Mouse (Mus musculus) hindbrain, embryonic 13.5 days (tissue): ENCODE data around the gene Sfta2. TPM values are rescaled to one million over a fixed set of nuclear protein-coding genes. Genes with fewer than 3 reads are reported as not detected.

Experiments
- ATAC-seq: fragments of 200-750 bp; cut with Nextera tagmentation; 2 replicates; pipeline ENCODE4 v1.8.0; 2017; ENCODE audit warnings: moderate TSS enrichment; ENCODE audit not compliant: low FRiP score
- H3K27ac ChIP-seq: fragments of 300-500 bp; sonication (generic); 2 replicates; pipeline ENCODE4 v1.5.1; 2015; ENCODE audit warnings: inconsistent platforms, mild to moderate bottlenecking, moderate library complexity
- H3K27me3 ChIP-seq: fragments of 300-500 bp; sonication (generic); 2 replicates; pipeline ENCODE4 v1.6.1; 2015; ENCODE audit warnings: mild to moderate bottlenecking, inconsistent platforms
- H3K36me3 ChIP-seq: fragments of 300-500 bp; sonication (generic); 2 replicates; pipeline ENCODE4 v1.6.1; 2015; ENCODE audit warnings: mild to moderate bottlenecking, inconsistent platforms
- H3K4me1 ChIP-seq: fragments of 300-500 bp; sonication (generic); replicated peaks from 2 replicates; pipeline ENCODE4 v1.6.1; 2015; ENCODE audit warnings: inconsistent platforms
- H3K4me2 ChIP-seq: fragments of 300-500 bp; sonication (generic); 2 replicates; pipeline ENCODE4 v1.6.1; 2015; ENCODE audit warnings: inconsistent platforms, mild to moderate bottlenecking, moderate library complexity
- H3K4me3 ChIP-seq: fragments of 300-500 bp; sonication (generic); 2 replicates; pipeline ENCODE4 v1.5.1; 2015; ENCODE audit warnings: mild to moderate bottlenecking, inconsistent platforms
- H3K9ac ChIP-seq: fragments of 300-500 bp; sonication (generic); 2 replicates; pipeline ENCODE4 v1.6.1; 2015; ENCODE audit warnings: mild to moderate bottlenecking, inconsistent platforms
- H3K9me3 ChIP-seq: fragments of 300-500 bp; sonication (generic); 2 replicates; pipeline ENCODE4 v1.6.1; 2016; ENCODE audit warnings: inconsistent platforms
- WGBS: fragments of 180-500 bp; shearing (Covaris S2); methylation state at CpG from one replicate; pipeline ENCODE4 v1.1.7; 2015; 5-methylcytosine and 5-hydroxymethylcytosine counted together
- polyA plus RNA-seq: library from polyadenylated mRNA; unstranded; fragments of >200 nt; fragmentation: Nextera tagmentation; extraction: Ambion mirVana; gene quantifications from 2 replicates; pipeline ENCODE4 v1.2.1, GENCODE M21; 2015

Gene Sfta2
- polyA plus RNA-seq, 1 experiment from 2014 or later = not detected

- 94% methylated on average over 7 of the region's 7 CpGs for WGBS
- no peak overlapping the region for H3K4me2 ChIP-seq
- H3K9me3 ChIP-seq = no peaks in the 10 kb centered on the region
- peaks cover 14% of the 10 kb centered on the region for H3K4me1 ChIP-seq
- H3K27ac ChIP-seq = no peak overlapping the region
- no peaks in the 10 kb centered on the region for H3K36me3 ChIP-seq
- peaks cover 20% of the 10 kb centered on the region for H3K27me3 ChIP-seq
- H3K4me3 ChIP-seq = no peak overlapping the region
- ATAC-seq = no peak
- H3K9ac ChIP-seq = no peak overlapping the region
These were observed 29.9 kb upstream of the Sfta2 start for GRCm38 (mm10) chr17:35571477-35571876.

DNA sequence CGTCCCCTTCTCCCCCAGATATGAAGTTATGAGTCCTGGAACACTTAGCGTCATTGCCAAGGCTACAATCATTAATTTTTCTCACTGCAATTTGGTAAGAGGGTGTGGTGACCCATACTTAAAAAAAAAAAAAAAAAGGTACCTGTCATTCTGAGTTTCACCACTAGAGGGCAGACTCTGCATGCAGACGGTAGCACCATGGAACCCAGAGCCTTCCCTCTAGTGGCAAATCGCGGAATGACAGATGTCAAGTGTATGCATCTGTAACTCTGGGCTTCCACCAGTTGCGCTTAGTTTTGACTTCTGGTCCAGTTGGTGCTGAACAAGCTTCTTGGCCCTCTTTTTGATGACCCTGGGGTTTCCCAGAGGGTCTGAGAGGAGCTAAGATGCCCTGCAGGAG, 23.1 kb upstream of the Sfta2 start:
- Histone ChIP-seq H3K4me2 (no peak overlapping the region), H3K36me3 (no peaks in the 10 kb centered on the region), H3K4me1 (no peaks in the 10 kb centered on the region), H3K9me3 (no peaks in the 10 kb centered on the region), H3K27ac (no peak overlapping the region), H3K4me3 (no peak overlapping the region), H3K9ac (no peak overlapping the region), H3K27me3 (peaks cover 2% of the 10 kb centered on the region; the same call in 1 of the 2 replicates)
- no peak for ATAC-seq
- 20% methylated on average over 6 of the region's 6 CpGs for WGBS

- ATAC-seq = no peak
- Histone ChIP-seq H3K4me3 (no peak overlapping the region), H3K4me1 (peaks cover 3% of the 10 kb centered on the region; the same call in 1 of the 2 replicates), H3K27me3 (no peaks in the 10 kb centered on the region), H3K27ac (no peak overlapping the region), H3K36me3 (no peaks in the 10 kb centered on the region), H3K4me2 (no peak overlapping the region), H3K9ac (no peak overlapping the region), H3K9me3 (no peaks in the 10 kb centered on the region)
- 94% methylated on average over 1 of the region's 1 CpGs for WGBS
These were observed 18.4 kb upstream of the Sfta2 start for GRCm38 (mm10) chr17:35582900-35583299.

GRCm38 (mm10) chr17:35584330-35584937, 16.9 kb upstream of the Sfta2 start:
- 19% methylated on average over 16 of the region's 16 CpGs for WGBS
- H3K9me3 ChIP-seq = no peaks in the 10 kb centered on the region

GRCm38 (mm10) chr17:35587291-35587690, 14.1 kb upstream of the Sfta2 start:
- 93% methylated on average over 1 of the region's 1 CpGs for WGBS
- Histone ChIP-seq H3K4me3 (no peak overlapping the region), H3K4me2 (no peak overlapping the region), H3K4me1 (peaks cover 3% of the 10 kb centered on the region; the same call in 1 of the 2 replicates), H3K27ac (no peak overlapping the region), H3K9me3 (no peaks in the 10 kb centered on the region), H3K36me3 (no peaks in the 10 kb centered on the region), H3K9ac (no peak overlapping the region), H3K27me3 (no peaks in the 10 kb centered on the region)
- ATAC-seq = no peak

More at GRCm38 (mm10) chr17:35584330-35584937, 16.9 kb upstream of the Sfta2 start:
- no peaks in the 10 kb centered on the region for H3K27me3 ChIP-seq
- ATAC-seq = peak; percentile 49; the same call in 1 of the 2 replicates
- H3K9ac ChIP-seq = no peak overlapping the region
- peaks cover 3% of the 10 kb centered on the region; the same call in 1 of the 2 replicates for H3K4me1 ChIP-seq
- H3K4me3 ChIP-seq = no peak overlapping the region
- H3K27ac ChIP-seq = no peak overlapping the region
- H3K36me3 ChIP-seq = no peaks in the 10 kb centered on the region
- H3K4me2 ChIP-seq = peak overlapping the region; percentile 45

GRCm38 (mm10) chr17:35588387-35588786, 13.0 kb upstream of the Sfta2 start:
- Histone ChIP-seq H3K27ac (no peak overlapping the region; the same call in 1 of the 2 replicates), H3K36me3 (no peaks in the 10 kb centered on the region), H3K4me3 (no peak overlapping the region), H3K27me3 (no peaks in the 10 kb centered on the region), H3K4me2 (no peak overlapping the region), H3K4me1 (peaks cover 3% of the 10 kb centered on the region; the same call in 1 of the 2 replicates), H3K9ac (no peak overlapping the region), H3K9me3 (no peaks in the 10 kb centered on the region)
- no peak for ATAC-seq
- 20% methylated on average over 4 of the region's 4 CpGs for WGBS

GRCm38 (mm10) chr17:35590410-35591218, 10.7 kb upstream of the Sfta2 start:
- H3K9me3 ChIP-seq = no peaks in the 10 kb centered on the region
- H3K4me1 ChIP-seq = no peaks in the 10 kb centered on the region; the same call in 1 of the 2 replicates
- no peak overlapping the region for H3K4me3 ChIP-seq
- H3K4me2 ChIP-seq = no peak overlapping the region
- 54% methylated on average over 21 of the region's 21 CpGs for WGBS
- no peaks in the 10 kb centered on the region for H3K36me3 ChIP-seq
- H3K27ac ChIP-seq = 0 out of 2 replicates have a peak overlapping the region, but pooled peaks have one; percentile 50
- no peaks in the 10 kb centered on the region for H3K27me3 ChIP-seq
- no peak overlapping the region for H3K9ac ChIP-seq
- peak; percentile 87 for ATAC-seq

DNA sequence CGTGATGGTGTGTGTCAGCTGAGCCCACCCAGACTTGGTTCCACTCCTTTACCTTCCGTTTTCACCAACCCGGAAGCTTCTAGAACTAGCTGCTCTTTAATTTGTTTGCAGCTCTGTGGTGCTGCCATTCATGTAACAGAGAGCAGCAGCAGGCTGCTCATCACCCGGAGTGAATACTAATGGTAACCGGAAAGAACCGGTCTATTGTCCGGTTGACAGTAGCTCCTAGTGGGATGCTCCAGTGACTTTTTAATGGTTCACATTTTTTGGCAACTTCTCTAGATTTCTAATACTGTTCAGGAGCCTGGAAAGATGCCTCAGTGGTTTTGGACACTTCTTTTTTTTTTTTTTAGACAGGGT, 10.2 kb upstream of the Sfta2 start:
- Histone ChIP-seq H3K4me2 (no peak overlapping the region), H3K9me3 (no peaks in the 10 kb centered on the region), H3K27ac (peak overlapping the region; percentile 50; the same call in 1 of the 2 replicates), H3K36me3 (no peaks in the 10 kb centered on the region), H3K27me3 (no peaks in the 10 kb centered on the region), H3K4me1 (no peaks in the 10 kb centered on the region; the same call in 1 of the 2 replicates), H3K9ac (no peak overlapping the region), H3K4me3 (no peak overlapping the region)
- no peak; the same call in none of the 2 replicates for ATAC-seq
- 53% methylated on average over 7 of the region's 7 CpGs for WGBS

- no peak overlapping the region for H3K9ac ChIP-seq
- H3K27ac ChIP-seq = no peak overlapping the region
- no peaks in the 10 kb centered on the region for H3K36me3 ChIP-seq
- H3K9me3 ChIP-seq = no peaks in the 10 kb centered on the region
- ATAC-seq = no peak
- H3K4me2 ChIP-seq = no peak overlapping the region
- no peak overlapping the region for H3K4me3 ChIP-seq
- H3K27me3 ChIP-seq = no peaks in the 10 kb centered on the region
- WGBS = 93% methylated on average over 15 of the region's 15 CpGs
- no peaks in the 10 kb centered on the region; the same call in 1 of the 2 replicates for H3K4me1 ChIP-seq
These were observed 9.6 kb upstream of the Sfta2 start for GRCm38 (mm10) chr17:35591731-35592130.

DNA sequence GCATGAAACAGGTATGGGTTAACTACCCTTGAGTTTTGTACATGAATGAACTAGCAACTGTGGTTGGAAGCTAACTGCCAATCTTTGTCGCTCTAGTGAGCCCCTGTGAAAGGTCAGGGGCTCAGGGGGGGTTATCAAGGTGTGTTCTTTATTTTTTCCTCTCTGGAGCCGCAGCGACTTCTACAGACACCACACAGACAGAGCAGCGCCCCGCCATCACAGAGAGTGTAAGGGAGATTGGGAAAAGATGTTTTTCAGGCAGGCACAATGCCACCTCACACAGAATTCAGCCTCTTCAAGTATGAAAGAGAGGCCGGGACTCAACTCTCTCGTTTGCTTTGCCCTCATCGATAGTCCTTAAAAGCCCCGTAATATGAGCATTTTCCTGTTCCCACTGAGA, 9.2 kb upstream of the Sfta2 start:
- no peak overlapping the region for H3K9ac ChIP-seq
- H3K27ac ChIP-seq = no peak overlapping the region
- WGBS = 88% methylated on average over 9 of the region's 9 CpGs
- H3K36me3 ChIP-seq = no peaks in the 10 kb centered on the region
- no peaks in the 10 kb centered on the region for H3K27me3 ChIP-seq
- H3K4me3 ChIP-seq = no peak overlapping the region
- no peak for ATAC-seq
- no peaks in the 10 kb centered on the region; the same call in 1 of the 2 replicates for H3K4me1 ChIP-seq
- H3K9me3 ChIP-seq = no peaks in the 10 kb centered on the region
- no peak overlapping the region for H3K4me2 ChIP-seq

DNA sequence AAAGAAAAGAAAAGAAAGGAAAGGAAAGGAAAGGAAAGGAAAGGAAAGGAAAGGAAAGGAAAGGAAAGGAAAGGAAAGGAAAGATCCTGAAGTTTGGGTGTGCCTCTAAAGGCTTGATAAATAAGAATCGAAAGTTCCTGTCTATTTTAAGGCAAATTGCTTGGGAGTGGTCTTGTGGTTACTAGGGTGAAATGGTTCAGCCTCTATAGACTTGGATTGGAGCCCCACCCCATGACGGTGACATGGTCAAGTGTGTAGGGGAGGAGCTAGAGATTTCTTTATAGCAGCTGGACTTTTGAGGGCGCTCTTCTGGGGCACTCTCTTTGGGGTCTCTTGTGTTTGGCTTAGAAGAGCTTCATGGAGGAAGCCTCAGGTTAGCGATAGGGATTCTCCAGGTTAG, 7.6 kb upstream of the Sfta2 start:
- Histone ChIP-seq H3K9me3 (no peaks in the 10 kb centered on the region), H3K9ac (no peak overlapping the region), H3K4me1 (no peaks in the 10 kb centered on the region; the same call in 1 of the 2 replicates), H3K4me3 (no peak overlapping the region), H3K27ac (no peak overlapping the region), H3K36me3 (no peaks in the 10 kb centered on the region), H3K27me3 (no peaks in the 10 kb centered on the region), H3K4me2 (no peak overlapping the region)
- 46% methylated on average over 4 of the region's 4 CpGs for WGBS
- no peak for ATAC-seq

GRCm38 (mm10) chr17:35594456-35594855, 6.9 kb upstream of the Sfta2 start:
- H3K9me3 ChIP-seq = no peaks in the 10 kb centered on the region
- no peaks in the 10 kb centered on the region for H3K27me3 ChIP-seq
- ATAC-seq = no peak
- H3K9ac ChIP-seq = no peak overlapping the region
- WGBS = 86% methylated on average over 7 of the region's 7 CpGs
- no peak overlapping the region for H3K27ac ChIP-seq
- no peak overlapping the region for H3K4me3 ChIP-seq
- H3K36me3 ChIP-seq = no peaks in the 10 kb centered on the region
- no peak overlapping the region for H3K4me2 ChIP-seq
- H3K4me1 ChIP-seq = no peaks in the 10 kb centered on the region; the same call in 1 of the 2 replicates
